Mouse (Mus musculus) cerebellum, adult 2 months (tissue): ENCODE results near the gene Cphx3.
"Not testable (repeated sequence)": the region's sequence is repeated elsewhere in the genome, so short reads cannot be mapped to it uniquely, and the experiment has no call there.

Experiments
- CTCF ChIP-seq: fragments of 200-500 bp; IDR thresholded peaks from 2 replicates; pipeline ENCODE4 v1.5.1; 2011; ENCODE audit warnings: low read depth, mild to moderate bottlenecking, control low read depth, low read length, moderate library complexity, borderline replicate concordance; ENCODE audit not compliant: insufficient read depth
- POLR2A ChIP-seq: fragments of 200-500 bp; IDR thresholded peaks from 2 replicates; pipeline ENCODE4 v1.6.1; 2011; ENCODE audit warnings: low read length, control low read depth, borderline replicate concordance; ENCODE audit not compliant: insufficient read depth

GRCm38 (mm10) chr14:26188361-26188760, 106.3 kb downstream of the Cphx3 start:
- TF ChIP-seq CTCF, POLR2A: not testable (repeated sequence)
